Mouse (Mus musculus) kidney, embryonic 14.5 days (tissue): Measurements from ENCODE around the gene Prkn. TPM values are rescaled to one million over a fixed set of nuclear protein-coding genes. Genes with fewer than 3 reads are reported as not detected.

Source experiments
- ATAC-seq: fragments of 200-750 bp; cut with Nextera tagmentation; 2 replicates; pipeline ENCODE4 v1.8.0; 2017; ENCODE audit warnings: moderate number of reproducible peaks, mild to moderate bottlenecking, moderate TSS enrichment, moderate library complexity; ENCODE audit not compliant: low FRiP score, low TSS enrichment
- H3K27ac ChIP-seq: fragments of 300-500 bp; sonication (generic); 2 replicates; pipeline ENCODE4 v1.5.1; 2014; ENCODE audit warnings: low read depth, mild to moderate bottlenecking, low read length, moderate library complexity, mixed read lengths
- H3K27me3 ChIP-seq: fragments of 300-500 bp; sonication (generic); 2 replicates; pipeline ENCODE4 v1.6.1; 2014; ENCODE audit warnings: mild to moderate bottlenecking, low read length; ENCODE audit not compliant: control insufficient read depth, insufficient read depth
- H3K36me3 ChIP-seq: fragments of 300-500 bp; sonication (generic); 2 replicates; pipeline ENCODE4 v1.6.1; 2014; ENCODE audit warnings: low read length, mixed read lengths; ENCODE audit not compliant: control insufficient read depth, insufficient read depth
- H3K4me1 ChIP-seq: fragments of 300-500 bp; sonication (generic); 2 replicates; pipeline ENCODE4 v1.6.1; 2014; ENCODE audit warnings: low read length, mixed read lengths; ENCODE audit not compliant: control insufficient read depth, insufficient read depth
- H3K4me2 ChIP-seq: fragments of 300-500 bp; sonication (generic); replicated peaks from 2 replicates; pipeline ENCODE4 v1.6.1; 2014; ENCODE audit warnings: low read depth, mild to moderate bottlenecking, low read length
- H3K4me3 ChIP-seq: fragments of 300-500 bp; sonication (generic); 2 replicates; pipeline ENCODE4 v1.5.1; 2014; ENCODE audit warnings: mild to moderate bottlenecking, low read length
- H3K9ac ChIP-seq: fragments of 300-500 bp; sonication (generic); 2 replicates; pipeline ENCODE4 v1.6.1; 2014; ENCODE audit warnings: low read depth, mild to moderate bottlenecking, low read length, moderate library complexity
- H3K9me3 ChIP-seq: fragments of 300-500 bp; sonication (generic); 2 replicates; pipeline ENCODE4 v1.6.1; 2016; ENCODE audit warnings: low read length; ENCODE audit not compliant: control insufficient read depth
- WGBS: fragments of 180-500 bp; shearing (Covaris S2); extraction: QIAGEN DNeasy Blood & Tissue Kit; methylation state at CpG from one replicate; pipeline ENCODE4 v1.1.7; 2014; 5-methylcytosine and 5-hydroxymethylcytosine counted together
- polyA plus RNA-seq: library from polyadenylated mRNA; unstranded; fragments of >200 nt; fragmentation: Nextera tagmentation; extraction: Ambion mirVana; gene quantifications from 2 replicates; pipeline ENCODE4 v1.2.1, GENCODE M21; 2014

Prkn gene
- polyA plus RNA-seq, 1 experiment from 2014 or later, result 2.2 TPM

GRCm38 (mm10) chr17:11705005-11705404 lies 864.8 kb downstream of the Prkn start:
- WGBS, result 88% methylated on average over 4 of the region's 4 CpGs

GRCm38 (mm10) chr17:11705761-11706160 lies 865.6 kb downstream of the Prkn start:
- Histone ChIP-seq H3K4me3 (no peak overlapping the region), H3K4me2 (no peak overlapping the region), H3K4me1 (no peaks in the 10 kb centered on the region), H3K27ac (no peak overlapping the region), H3K36me3 (no peaks in the 10 kb centered on the region), H3K27me3 (no peaks in the 10 kb centered on the region), H3K9me3 (no peaks in the 10 kb centered on the region), H3K9ac (no peak overlapping the region)
- no peak for ATAC-seq
- 82% methylated on average over 9 of the region's 9 CpGs for WGBS

More at GRCm38 (mm10) chr17:11705005-11705404, 864.8 kb downstream of the Prkn start:
- Histone ChIP-seq H3K27me3 (no peaks in the 10 kb centered on the region), H3K9me3 (no peaks in the 10 kb centered on the region), H3K9ac (no peak overlapping the region), H3K27ac (no peak overlapping the region), H3K4me3 (no peak overlapping the region), H3K4me2 (no peak overlapping the region), H3K36me3 (no peaks in the 10 kb centered on the region), H3K4me1 (no peaks in the 10 kb centered on the region)
- ATAC-seq, result no peak

- Histone ChIP-seq H3K9me3 (no peaks in the 10 kb centered on the region), H3K27ac (no peak overlapping the region), H3K36me3 (no peaks in the 10 kb centered on the region), H3K4me3 (no peak overlapping the region), H3K9ac (no peak overlapping the region), H3K27me3 (no peaks in the 10 kb centered on the region), H3K4me1 (no peaks in the 10 kb centered on the region), H3K4me2 (no peak overlapping the region)
- 80% methylated on average over 4 of the region's 4 CpGs for WGBS
- no peak for ATAC-seq
Measured at GRCm38 (mm10) chr17:11712066-11712465, 871.9 kb downstream of the Prkn start.

GRCm38 (mm10) chr17:11719801-11720200 lies 879.6 kb downstream of the Prkn start:
- no peaks in the 10 kb centered on the region for H3K27me3 ChIP-seq
- H3K4me3 ChIP-seq, result no peak overlapping the region
- WGBS, result 91% methylated on average over 6 of the region's 6 CpGs
- no peak overlapping the region for H3K27ac ChIP-seq
- H3K4me2 ChIP-seq, result no peak overlapping the region
- H3K36me3 ChIP-seq, result no peaks in the 10 kb centered on the region
- H3K4me1 ChIP-seq, result no peaks in the 10 kb centered on the region
- no peak for ATAC-seq
- H3K9me3 ChIP-seq, result no peaks in the 10 kb centered on the region
- H3K9ac ChIP-seq, result no peak overlapping the region

- no peaks in the 10 kb centered on the region for H3K9me3 ChIP-seq
- no peak for ATAC-seq
- H3K4me1 ChIP-seq, result no peaks in the 10 kb centered on the region
- no peaks in the 10 kb centered on the region for H3K27me3 ChIP-seq
- no peaks in the 10 kb centered on the region for H3K36me3 ChIP-seq
- no peak overlapping the region for H3K4me3 ChIP-seq
- WGBS, result 40% methylated on average over 5 of the region's 5 CpGs
- H3K27ac ChIP-seq, result no peak overlapping the region
- H3K9ac ChIP-seq, result no peak overlapping the region
- H3K4me2 ChIP-seq, result no peak overlapping the region
Measured at GRCm38 (mm10) chr17:11721906-11722305, 881.7 kb downstream of the Prkn start.

GRCm38 (mm10) chr17:11722478-11722877 lies 882.3 kb downstream of the Prkn start:
- 96% methylated on average over 1 of the region's 1 CpGs for WGBS
- no peak overlapping the region for H3K27ac ChIP-seq
- no peaks in the 10 kb centered on the region for H3K36me3 ChIP-seq
- ATAC-seq, result no peak
- H3K27me3 ChIP-seq, result no peaks in the 10 kb centered on the region
- no peak overlapping the region for H3K9ac ChIP-seq
- H3K4me1 ChIP-seq, result no peaks in the 10 kb centered on the region
- no peak overlapping the region for H3K4me3 ChIP-seq
- no peak overlapping the region for H3K4me2 ChIP-seq
- no peaks in the 10 kb centered on the region for H3K9me3 ChIP-seq

GRCm38 (mm10) chr17:11724135-11724534 lies 884.0 kb downstream of the Prkn start:
- no peaks in the 10 kb centered on the region for H3K36me3 ChIP-seq
- no peak overlapping the region for H3K9ac ChIP-seq
- ATAC-seq, result no peak
- H3K27ac ChIP-seq, result no peak overlapping the region
- H3K4me1 ChIP-seq, result no peaks in the 10 kb centered on the region
- no peaks in the 10 kb centered on the region for H3K27me3 ChIP-seq
- 81% methylated on average over 3 of the region's 3 CpGs for WGBS
- H3K9me3 ChIP-seq, result no peaks in the 10 kb centered on the region
- no peak overlapping the region for H3K4me2 ChIP-seq
- no peak overlapping the region for H3K4me3 ChIP-seq

- H3K27me3 ChIP-seq, result no peaks in the 10 kb centered on the region
- no peaks in the 10 kb centered on the region for H3K4me1 ChIP-seq
- H3K4me2 ChIP-seq, result no peak overlapping the region
- ATAC-seq, result no peak
- no peak overlapping the region for H3K9ac ChIP-seq
- H3K36me3 ChIP-seq, result no peaks in the 10 kb centered on the region
- H3K9me3 ChIP-seq, result no peaks in the 10 kb centered on the region
- no peak overlapping the region for H3K4me3 ChIP-seq
- no peak overlapping the region for H3K27ac ChIP-seq
- WGBS, result 50% methylated on average over 1 of the region's 1 CpGs
Measured at GRCm38 (mm10) chr17:11727101-11727500, 886.9 kb downstream of the Prkn start.

- no peaks in the 10 kb centered on the region for H3K27me3 ChIP-seq
- H3K27ac ChIP-seq, result no peak overlapping the region
- no peak overlapping the region for H3K4me3 ChIP-seq
- no peak overlapping the region for H3K9ac ChIP-seq
- no peaks in the 10 kb centered on the region for H3K9me3 ChIP-seq
- 79% methylated on average over 2 of the region's 2 CpGs for WGBS
- H3K4me2 ChIP-seq, result no peak overlapping the region
- H3K4me1 ChIP-seq, result no peaks in the 10 kb centered on the region
- no peak for ATAC-seq
- H3K36me3 ChIP-seq, result no peaks in the 10 kb centered on the region
Measured at GRCm38 (mm10) chr17:11728294-11728693, 888.1 kb downstream of the Prkn start.
